In genomic region chr1:140379526-140379925, GRCm38 (mm10) we compare ENCODE assay signal across 25 mouse cellular contexts.
DNase-seq lines count a peak whose midpoint lies in the region; ATAC-seq and TF ChIP-seq lines count a peak whose summit lies in the region.
"Had no signal": no experiment of that assay in that cellular context is flagged by ENCODE, and none has a peak within 500 bp of the region (broad histone marks: within the 10 kb centered on the region; RNA-seq: fewer than 3 reads in every experiment).

No protein-coding gene starts in this region.

- peak; percentile 95 for DNase-seq in heart, adult 11 months
- peak; percentile 12 for DNase-seq in kidney, adult 9 months
- DNase-seq in kidney, adult 8-10 months: no peak
- peak; percentile 9 for DNase-seq in brain, embryonic 14.5 days (ENCODE audit: low read depth)
- peak; percentile 18 to 24 for DNase-seq in heart, postnatal 36 days
- DNase-seq in urinary bladder, postnatal 14 days (ENCODE audit: low spot score): no peak
- DNase-seq: adrenal gland, postnatal 25 days; cerebellum, adult 9-11 months; gastrocnemius, postnatal 36 days; layer of hippocampus, postnatal 36 days; liver, embryonic 13.5 days; lung, embryonic 14.5 days; thymus, adult 2 months; thymus, postnatal 4 days had no signal

- no peaks in the 10 kb centered on the region for H3K36me3 ChIP-seq in heart, embryonic 12.5 days
- H3K36me3 ChIP-seq: forebrain, embryonic 10.5 days; heart, embryonic 15.5 days; limb, embryonic 13.5 days; liver, embryonic 13.5 days; midbrain, embryonic 12.5 days; neural tube, embryonic 15.5 days had no signal

- TF ChIP-seq CTCF in brain, embryonic 14.5 days (IDR thresholded peaks at IDR 0.05; ENCODE audit: borderline replicate concordance, extremely low read depth, insufficient read depth, insufficient read length): no peak

- H3K9ac ChIP-seq in heart, embryonic 12.5 days: no peak overlapping the region
- H3K9ac ChIP-seq: heart, embryonic 15.5 days; limb, embryonic 13.5 days; liver, embryonic 13.5 days; lung, embryonic 14.5 days; midbrain, embryonic 12.5 days; neural tube, embryonic 15.5 days had no signal

- no peak overlapping the region for H3K4me3 ChIP-seq in heart, embryonic 12.5 days
- H3K4me3 ChIP-seq: forebrain, embryonic 10.5 days; heart, embryonic 15.5 days; limb, embryonic 13.5 days; liver, embryonic 13.5 days; midbrain, embryonic 12.5 days; neural tube, embryonic 15.5 days had no signal

- no peak for TF ChIP-seq POLR2A in brain, embryonic 14.5 days (IDR thresholded peaks at IDR 0.05; ENCODE audit: borderline replicate concordance, extremely low read depth, insufficient read depth, insufficient read length, poor library complexity, severe bottlenecking)

- no peaks in the 10 kb centered on the region for H3K9me3 ChIP-seq in heart, embryonic 12.5 days (replicated peaks)
- H3K9me3 ChIP-seq: forebrain, embryonic 10.5 days; heart, embryonic 15.5 days; limb, embryonic 13.5 days; liver, embryonic 13.5 days; midbrain, embryonic 12.5 days; neural tube, embryonic 15.5 days had no signal

- no peak overlapping the region for H3K4me2 ChIP-seq in heart, embryonic 12.5 days
- H3K4me2 ChIP-seq: heart, embryonic 15.5 days; limb, embryonic 13.5 days; liver, embryonic 13.5 days; lung, embryonic 14.5 days; midbrain, embryonic 12.5 days; neural tube, embryonic 15.5 days had no signal

- no peak for ATAC-seq in heart, embryonic 12.5 days (ENCODE audit: insufficient number of reproducible peaks, low FRiP score)
- ATAC-seq: CD4-positive, CD25-positive, alpha-beta regulatory T cell, adult 4 months; forebrain, embryonic 16.5 days; hindbrain, postnatal 0 days; intestine, embryonic 16.5 days had no signal

- WGBS in heart, embryonic 12.5 days: 54% methylated on average over 2 of the region's 2 CpGs

- no peak overlapping the region for H3K27ac ChIP-seq in heart, embryonic 12.5 days (ENCODE audit: poor library complexity, severe bottlenecking)
- H3K27ac ChIP-seq: forebrain, embryonic 10.5 days; heart, embryonic 15.5 days; hindbrain, postnatal 0 days; limb, embryonic 13.5 days; liver, embryonic 13.5 days; midbrain, embryonic 12.5 days; neural tube, embryonic 15.5 days; stomach, postnatal 0 days had no signal

- H3K4me1 ChIP-seq in heart, embryonic 12.5 days (replicated peaks): peaks cover 3% of the 10 kb centered on the region; the same call in 1 of the 2 replicates
- H3K4me1 ChIP-seq: heart, embryonic 15.5 days; limb, embryonic 13.5 days; liver, embryonic 13.5 days; midbrain, embryonic 12.5 days; neural tube, embryonic 15.5 days had no signal

- intact Hi-C loops in heart, postnatal 36 days (cut with DNase I): no loop called here

- no peaks in the 10 kb centered on the region for H3K27me3 ChIP-seq in heart, embryonic 12.5 days (replicated peaks)
- H3K27me3 ChIP-seq: heart, embryonic 15.5 days; limb, embryonic 13.5 days; liver, embryonic 13.5 days; midbrain, embryonic 12.5 days; neural tube, embryonic 15.5 days had no signal

Comparison
In these comparisons a context has a peak if more than half of its experiments do, and no peak if none do; other contexts are left out.
1. DNase-seq: peak in heart, adult 11 months (single experiment), kidney, adult 9 months (single experiment), brain, embryonic 14.5 days (single experiment) and heart, postnatal 36 days (2 of 2); none in kidney, adult 8-10 months (0 of 2) and urinary bladder, postnatal 14 days (single experiment).